Mouse (Mus musculus): ENCODE data around the gene Mfsd12.

Mfsd12 gene

GRCm38 (mm10) chr10:81329194-81329975 is 27.9 kb upstream of the Mfsd12 start:
- DNase-seq (ENCODE audit: low read depth) = no peak

DNA sequence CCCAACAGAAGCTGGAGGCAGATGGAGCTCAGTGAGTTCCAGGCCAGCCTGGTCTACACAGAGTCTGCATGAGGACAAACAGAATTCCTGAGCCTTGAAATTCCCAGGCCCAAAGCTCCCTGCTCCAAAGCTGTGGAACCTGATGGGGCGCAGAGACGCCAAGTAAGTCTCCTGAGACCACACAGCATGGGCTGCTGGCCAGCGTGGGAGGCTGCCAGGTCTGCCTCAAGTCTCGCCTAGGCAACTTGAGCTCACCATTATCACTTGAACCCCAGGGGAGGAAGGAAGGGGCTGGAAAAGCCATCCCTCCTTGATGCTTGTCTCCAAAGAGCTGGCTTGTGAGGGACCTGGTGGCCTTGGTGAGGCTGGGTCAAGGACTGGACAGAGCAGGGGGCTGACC is 27.3 kb upstream of the Mfsd12 start:
- DNase-seq (ENCODE audit: low read depth) = no peak

GRCm38 (mm10) chr10:81332277-81332676 is 25.0 kb upstream of the Mfsd12 start:
- no peak for DNase-seq (ENCODE audit: low read depth)

DNA sequence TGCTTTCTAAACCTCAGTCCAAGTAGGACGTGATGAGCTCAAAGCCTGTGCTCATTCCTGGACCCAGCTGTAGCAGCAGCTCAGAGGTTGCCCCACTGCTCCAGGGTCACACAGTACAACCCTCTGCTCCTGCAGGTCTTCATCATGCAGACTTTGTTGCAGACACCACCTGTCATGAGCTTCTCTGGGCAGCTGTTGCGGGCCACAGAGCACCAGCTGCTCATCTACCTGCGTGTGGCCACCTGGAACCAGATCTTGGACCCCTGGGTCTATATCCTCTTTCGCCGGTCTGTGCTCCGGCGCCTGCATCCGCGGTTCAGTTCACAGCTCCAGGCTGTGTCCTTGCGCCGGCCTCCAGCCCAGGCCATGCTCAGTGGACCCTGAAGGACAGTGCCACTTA is 23.0 kb upstream of the Mfsd12 start:
- no peak for DNase-seq (ENCODE audit: low read depth)

DNA sequence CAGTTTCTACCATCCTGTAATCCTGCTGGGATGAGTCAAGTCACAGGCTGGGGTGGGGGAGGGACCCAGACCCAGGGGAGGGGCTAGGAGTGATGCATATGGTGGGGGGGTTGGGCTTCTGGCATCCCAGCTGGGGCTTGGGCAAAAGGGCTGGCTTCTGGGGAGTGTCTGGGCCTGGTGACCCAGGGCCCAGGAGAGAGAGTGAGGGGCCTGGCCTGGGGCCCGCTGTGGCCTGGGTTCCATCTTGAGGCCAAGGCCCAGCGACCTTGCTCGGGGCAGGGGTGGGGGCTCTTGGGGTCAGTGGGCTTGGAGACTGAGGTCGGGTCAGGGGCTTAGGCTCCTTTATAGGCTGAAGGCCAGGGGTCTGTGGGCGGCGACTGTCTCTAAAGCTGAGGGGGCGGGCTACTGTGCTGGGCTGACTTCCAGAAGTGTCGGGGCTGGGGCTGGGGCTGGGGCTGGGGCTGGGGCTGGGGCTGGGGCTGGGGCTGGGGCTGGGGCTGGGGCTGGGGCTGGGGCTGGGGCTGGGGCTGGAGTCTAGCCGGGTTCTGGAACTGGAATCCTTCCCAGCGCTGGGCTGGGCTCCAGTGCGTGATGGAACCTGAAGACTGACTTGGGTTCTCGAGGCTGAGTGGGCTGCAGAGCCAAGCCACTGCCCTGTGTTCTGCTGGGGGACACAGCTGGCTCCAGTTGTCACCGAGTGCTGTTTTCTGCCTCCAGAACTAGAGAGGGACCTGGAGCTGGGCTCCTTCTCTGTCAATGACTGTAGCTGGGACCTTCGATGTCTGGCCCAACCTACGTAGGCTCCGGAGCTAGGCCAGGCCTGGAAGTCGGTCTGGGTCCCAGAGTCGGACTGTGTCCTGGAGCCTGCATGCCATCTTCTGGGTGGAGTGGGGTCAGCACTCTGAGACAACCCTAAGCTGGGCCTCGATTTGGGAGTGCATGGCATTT is 21.6 kb upstream of the Mfsd12 start:
- DNase-seq (ENCODE audit: low read depth) = no peak

DNA sequence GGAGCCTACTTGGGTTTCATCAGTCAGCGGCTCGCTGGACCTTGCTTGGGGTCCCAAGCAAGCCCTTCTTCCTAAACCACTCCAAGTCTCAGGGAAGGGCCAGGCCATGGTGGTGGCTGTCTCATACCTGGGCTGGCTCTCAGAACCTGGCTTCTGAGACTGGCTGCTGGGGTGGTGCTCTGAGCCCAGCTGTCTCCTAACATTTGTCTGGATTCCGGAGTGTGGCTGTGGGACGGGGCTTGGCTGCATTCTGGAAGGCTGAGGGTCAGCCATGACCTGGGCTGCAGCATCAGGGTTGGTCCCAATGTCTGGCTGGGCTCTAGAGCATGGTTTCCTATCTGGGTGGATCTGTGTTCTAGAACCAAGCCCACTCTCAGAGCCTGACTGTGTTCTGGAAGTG is 20.7 kb upstream of the Mfsd12 start:
- DNase-seq (ENCODE audit: low read depth) = no peak

DNA sequence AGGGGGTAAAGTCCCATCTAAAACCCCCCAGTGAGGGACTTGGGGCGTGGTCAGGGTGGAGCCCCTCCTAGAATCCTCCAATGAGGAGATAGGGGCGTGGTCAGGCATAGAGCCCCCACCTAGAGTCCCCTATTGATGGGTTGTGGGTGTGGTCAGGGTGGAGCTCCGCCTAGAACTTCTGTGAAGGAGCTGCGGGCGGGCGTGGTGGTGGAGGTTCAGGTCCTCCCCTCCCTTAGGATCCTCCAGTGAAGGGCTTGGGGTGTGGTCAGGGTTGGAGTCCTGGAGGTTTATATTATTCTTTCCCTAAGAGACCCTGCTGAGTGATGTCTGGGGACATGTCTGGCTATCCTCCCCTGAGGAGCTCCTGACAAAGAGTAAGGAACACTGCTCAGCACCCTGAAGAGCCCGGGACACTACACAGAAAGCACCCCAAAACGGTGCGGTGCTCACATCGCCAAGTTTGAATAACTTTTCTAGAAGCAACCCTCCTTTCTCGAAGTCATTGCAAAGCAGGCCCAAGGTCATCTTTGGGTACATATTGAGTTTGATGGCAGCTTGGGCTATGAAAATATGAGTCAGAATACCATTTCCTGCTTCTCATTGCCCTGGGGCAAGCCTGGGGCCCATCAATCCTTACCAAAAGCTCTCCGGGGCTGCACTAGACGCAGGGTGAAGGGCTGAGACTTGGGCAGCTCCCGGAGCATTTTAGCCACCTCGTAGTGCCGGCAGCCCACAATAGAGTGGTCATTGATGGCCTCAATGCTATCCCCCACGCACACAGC is 16.5 kb upstream of the Mfsd12 start:
- peak; percentile 54 for DNase-seq (ENCODE audit: low read depth)

DNA sequence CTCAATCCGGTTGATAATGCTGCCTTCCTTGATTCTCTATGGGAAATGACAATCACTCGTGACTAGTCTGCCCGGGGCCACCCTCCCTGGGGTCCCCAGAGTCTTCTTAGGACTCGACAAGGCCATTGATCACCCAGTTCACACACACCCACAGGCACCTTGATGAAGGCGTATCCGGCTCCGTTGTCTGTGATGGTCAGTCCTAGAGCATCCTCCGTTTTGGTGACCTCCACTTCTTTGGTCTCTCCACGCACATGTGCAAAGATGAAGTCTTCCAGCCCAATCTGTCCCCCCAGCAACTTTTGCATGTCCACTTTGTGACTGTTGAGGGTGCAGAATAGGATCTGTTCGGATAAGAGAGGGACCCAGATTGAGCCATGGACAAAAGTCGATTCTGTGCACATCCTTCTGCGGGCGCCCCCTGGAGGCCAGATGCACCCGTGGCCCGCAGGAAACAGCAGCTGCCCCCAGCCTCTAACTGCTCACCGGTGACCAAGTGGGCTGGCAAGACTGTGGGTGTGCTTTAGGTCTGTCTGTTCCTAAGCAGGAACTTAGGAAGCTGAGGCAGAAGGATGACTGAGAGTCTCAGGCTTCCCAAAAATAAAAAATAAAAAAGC is 15.8 kb upstream of the Mfsd12 start:
- no peak for DNase-seq (ENCODE audit: low read depth)

- DNase-seq (ENCODE audit: low read depth) = no peak
Observed at GRCm38 (mm10) chr10:81342686-81343505, 14.4 kb upstream of the Mfsd12 start, which contains the start of gene Gipc3. Gene Gipc3 (minus strand): TSS chr10:81343266.

DNA sequence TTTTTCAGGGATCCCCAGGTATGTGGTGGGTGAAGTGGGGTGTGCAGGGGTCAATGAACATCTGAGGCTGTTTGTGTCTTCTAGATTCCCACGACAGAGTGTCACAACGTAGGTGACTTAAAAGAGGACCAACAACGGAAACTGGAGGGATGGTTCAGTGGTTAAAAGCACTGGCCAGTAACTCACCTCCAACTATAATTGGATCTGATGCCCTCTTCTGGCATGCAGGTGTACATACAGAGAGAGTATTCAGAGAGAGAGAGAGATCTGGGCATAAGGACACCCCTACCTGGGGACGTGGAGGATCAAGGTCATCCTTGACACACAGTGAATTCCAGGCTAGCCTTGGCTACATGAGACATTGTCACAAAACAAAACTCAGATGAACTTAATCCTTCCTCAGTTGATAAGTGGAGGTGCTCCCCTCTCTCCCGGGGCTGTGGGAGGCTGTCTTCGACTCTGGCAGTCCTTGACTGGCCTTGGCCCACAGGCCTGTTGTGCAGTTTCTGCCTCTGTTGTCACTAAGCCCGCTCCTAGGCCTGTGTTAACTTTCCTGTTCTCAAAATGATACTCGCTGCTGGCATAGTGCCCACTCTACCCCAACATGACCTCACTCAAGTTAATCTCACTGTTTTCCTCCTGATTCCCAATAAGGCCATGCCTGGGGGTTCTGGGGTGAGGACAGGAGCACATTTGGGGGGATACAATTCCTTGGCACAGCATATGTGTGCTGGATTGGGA is 12.7 kb upstream of the Mfsd12 start:
- DNase-seq (ENCODE audit: low read depth) = no peak

DNA sequence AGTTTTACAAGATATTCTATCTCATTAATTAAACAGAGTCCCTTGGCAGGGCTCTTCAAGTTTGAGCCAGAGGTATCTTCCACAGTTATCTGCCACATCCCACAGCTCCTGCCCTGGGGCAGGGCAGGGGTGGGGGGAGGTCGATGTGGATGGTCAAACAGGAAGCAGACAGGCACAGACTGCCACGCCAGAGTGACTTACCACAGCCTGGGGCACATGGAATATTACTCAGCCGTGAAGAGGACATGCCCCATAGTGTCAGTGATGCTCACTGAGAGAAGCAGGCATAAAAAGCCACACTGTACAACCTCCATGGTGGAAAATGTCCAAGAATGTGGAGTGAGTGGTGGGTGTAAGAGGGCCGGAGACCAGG is 12.1 kb upstream of the Mfsd12 start:
- DNase-seq (ENCODE audit: low read depth) = no peak

DNA sequence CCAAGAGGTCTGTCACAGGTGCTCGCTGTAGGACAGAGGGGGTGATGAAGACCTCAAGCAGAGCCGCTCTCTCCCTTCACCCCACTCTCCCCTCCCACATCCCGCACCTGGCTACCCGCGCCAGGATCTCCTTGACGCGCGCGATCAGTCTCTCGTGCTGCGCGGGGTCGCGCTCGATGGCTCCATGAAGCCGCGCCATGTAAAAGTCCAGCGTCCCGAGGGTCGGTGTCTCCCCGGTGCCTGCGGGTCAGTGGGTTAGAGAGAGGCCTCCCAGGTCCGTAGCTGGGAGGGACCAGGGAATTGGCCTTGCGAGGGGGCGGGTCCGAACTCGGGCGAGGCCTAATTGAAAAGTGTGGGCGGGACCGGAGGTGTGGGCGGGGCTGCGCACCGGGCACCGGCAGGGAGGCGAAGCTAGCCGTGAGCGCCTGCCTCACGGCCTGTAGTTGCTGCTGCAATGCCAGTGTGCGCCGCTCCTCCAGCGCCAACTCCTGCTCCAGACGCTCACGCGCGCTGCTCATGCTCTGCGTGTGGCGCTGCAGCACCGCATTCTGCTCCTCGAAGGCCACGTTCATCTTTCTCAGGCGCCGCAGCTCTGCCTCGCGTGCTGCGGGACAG is 10.7 kb upstream of the Mfsd12 start:
- DNase-seq (ENCODE audit: low read depth) = peak; percentile 64

DNA sequence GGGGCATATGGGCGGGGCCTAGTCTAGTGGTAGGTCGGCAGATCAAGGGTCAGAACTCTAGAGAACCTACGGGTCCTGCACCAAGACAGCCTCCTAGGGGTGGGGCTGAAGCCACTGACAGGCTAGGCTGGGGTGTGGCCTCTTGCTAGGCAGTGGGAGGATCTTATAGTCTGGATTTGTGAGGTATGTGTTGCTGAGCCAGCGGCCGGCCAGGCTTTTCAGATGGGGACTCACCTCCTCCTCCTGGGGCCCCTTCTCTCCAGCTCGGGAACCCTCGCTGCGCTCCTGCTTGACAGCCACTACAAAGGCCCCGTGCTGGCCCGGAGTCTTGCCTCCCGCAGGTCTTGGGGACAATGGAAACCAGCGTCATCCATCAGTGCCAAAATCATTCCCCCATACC is 8.1 kb upstream of the Mfsd12 start:
- DNase-seq (ENCODE audit: low read depth) = peak; percentile 70

DNA sequence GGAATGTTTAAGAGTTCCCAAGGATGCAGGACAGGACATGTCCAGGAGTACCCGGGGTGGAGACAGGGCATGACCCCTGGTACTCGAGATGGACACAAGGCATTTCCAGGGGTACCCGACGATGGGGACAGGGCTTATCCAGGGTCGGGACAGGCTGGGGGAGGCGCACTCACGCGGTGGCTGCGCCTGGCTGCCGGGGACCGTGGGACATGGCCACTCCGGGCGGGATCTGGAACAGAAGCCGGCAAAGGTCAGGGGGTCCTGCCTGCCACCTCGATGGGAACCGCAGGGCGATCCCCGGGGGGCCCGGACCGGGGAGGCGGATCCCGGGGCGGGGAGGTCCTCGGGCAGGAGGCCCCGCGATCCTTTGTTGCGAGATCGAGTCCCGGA is 7.3 kb upstream of the Mfsd12 start:
- no peak for DNase-seq (ENCODE audit: low read depth)

- DNase-seq (ENCODE audit: low read depth) = peak; percentile 97
Observed at GRCm38 (mm10) chr10:81350351-81351063, 6.8 kb upstream of the Mfsd12 start, which contains the start of gene Hmg20b. Gene Hmg20b (minus strand): TSS chr10:81350480.

DNA sequence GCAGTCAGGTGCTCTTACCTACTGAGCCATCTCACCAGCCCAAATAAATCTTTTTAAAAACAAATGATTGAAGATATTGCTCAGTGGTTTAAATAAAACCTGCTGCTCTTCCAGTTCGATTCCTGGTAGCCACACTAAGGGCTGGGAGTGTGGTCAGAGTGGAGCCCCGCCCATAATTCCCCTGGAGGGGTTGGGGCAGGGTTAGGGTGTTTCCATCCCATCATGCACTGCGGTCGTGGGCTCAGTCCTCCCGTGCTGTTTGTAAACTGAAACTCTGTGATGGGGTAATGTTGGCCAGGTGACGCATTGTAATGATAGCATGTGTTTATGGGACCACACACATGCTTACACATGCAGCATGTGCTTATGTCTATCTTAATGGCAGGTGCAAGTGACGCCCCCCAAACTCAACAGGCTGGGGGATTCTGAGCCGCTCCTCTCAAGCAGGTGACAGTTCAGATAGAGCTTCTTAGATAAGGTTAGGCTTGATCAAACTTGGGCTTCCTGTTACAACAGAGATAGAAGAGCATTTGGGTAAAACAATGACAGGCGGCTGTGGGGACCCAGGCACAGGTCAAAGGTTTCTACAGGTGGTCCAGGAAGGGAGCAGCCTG is 5.5 kb upstream of the Mfsd12 start:
- peak; percentile 68 for DNase-seq (ENCODE audit: low read depth)

DNA sequence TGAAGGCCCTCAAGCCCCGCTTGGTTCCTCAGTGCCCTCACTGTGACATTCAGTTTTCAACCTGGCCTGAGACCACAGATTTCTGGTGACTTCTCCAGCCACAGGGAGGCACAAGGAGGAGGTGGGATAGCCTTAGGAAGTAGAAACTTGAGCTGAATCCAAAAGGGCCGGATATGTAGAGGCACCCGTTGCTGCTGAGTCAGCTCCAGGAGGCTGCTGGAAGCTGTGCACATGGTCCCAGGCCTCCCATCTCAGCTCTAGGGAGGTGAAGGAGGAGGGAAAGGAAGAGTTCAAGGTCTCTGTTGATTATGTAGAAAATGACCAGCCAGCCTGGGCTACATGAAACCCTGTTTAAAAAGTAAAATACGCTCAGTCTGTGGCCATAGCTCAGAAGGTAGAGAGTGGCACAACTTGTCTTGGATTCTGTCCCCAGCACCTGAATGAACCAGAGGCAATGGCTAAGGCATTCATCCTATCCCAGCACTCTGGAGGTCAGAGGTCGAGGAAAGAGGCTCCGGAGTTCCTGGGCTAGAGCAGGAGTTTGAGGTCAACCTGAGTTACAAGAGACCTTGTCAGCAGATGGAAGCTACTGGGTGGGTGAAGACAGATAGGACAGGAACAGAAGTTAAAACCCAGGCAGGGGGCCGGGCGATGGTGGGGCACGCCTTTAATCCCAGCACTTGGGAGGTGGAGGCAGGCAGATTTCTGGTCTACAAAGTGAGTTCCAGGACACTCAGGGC is 2.4 kb upstream of the Mfsd12 start:
- no peak for DNase-seq (ENCODE audit: low read depth)

- no peak for DNase-seq (ENCODE audit: low read depth)
Observed at GRCm38 (mm10) chr10:81355533-81355932, 1.8 kb upstream of the Mfsd12 start.
